Mouse (Mus musculus) embryonic facial prominence, embryonic 11.5 days (tissue): ENCODE measurements at regions not wholly inside any gene's neighbourhood (a gene's known extent, or its start where the extent isn't known, plus 50 kb on each side); places are given as distances from the start of the nearest gene placed in this dataset.

Experiments
- ATAC-seq: fragments of 200-750 bp; cut with Nextera tagmentation; replicated peaks from 2 replicates; pipeline ENCODE4 v1.8.0; 2017; ENCODE audit warnings: low read depth; ENCODE audit not compliant: insufficient number of reproducible peaks, low FRiP score, low TSS enrichment
- DNase-seq: peaks from one replicate; pipeline ENCODE4 v3.0.0-alpha.2; 2015; ENCODE audit warnings: low spot score
- H3K27ac ChIP-seq: fragments of 300-500 bp; sonication (generic); replicated peaks from 2 replicates; pipeline ENCODE4 v1.5.1; 2014; ENCODE audit warnings: mild to moderate bottlenecking, low read depth, low read length, control low read depth
- H3K27me3 ChIP-seq: fragments of 300-500 bp; sonication (generic); 2 replicates; pipeline ENCODE4 v1.6.1; 2014; ENCODE audit warnings: mild to moderate bottlenecking, low read length, moderate library complexity, mixed read lengths; ENCODE audit not compliant: control insufficient read depth, insufficient read depth
- H3K36me3 ChIP-seq: fragments of 300-500 bp; sonication (generic); replicated peaks from 2 replicates; pipeline ENCODE4 v1.6.1; 2014; ENCODE audit warnings: low read depth, mild to moderate bottlenecking, low read length, moderate library complexity, mixed read lengths; ENCODE audit not compliant: control insufficient read depth, insufficient read depth
- H3K4me1 ChIP-seq: fragments of 300-500 bp; sonication (generic); 2 replicates; pipeline ENCODE4 v1.6.1; 2014; ENCODE audit warnings: low read length, mixed read lengths; ENCODE audit not compliant: control insufficient read depth, insufficient read depth
- H3K4me2 ChIP-seq: fragments of 300-500 bp; sonication (generic); 2 replicates; pipeline ENCODE4 v1.6.1; 2014; ENCODE audit warnings: low read depth, mild to moderate bottlenecking, control low read depth, low read length, moderate library complexity
- H3K4me3 ChIP-seq: fragments of 300-500 bp; sonication (generic); 2 replicates; pipeline ENCODE4 v1.5.1; 2014; ENCODE audit warnings: low read depth, low read length, control low read depth
- H3K9ac ChIP-seq: fragments of 300-500 bp; sonication (generic); replicated peaks from 2 replicates; pipeline ENCODE4 v1.6.1; 2014; ENCODE audit warnings: mild to moderate bottlenecking, control low read depth, low read length
- H3K9me3 ChIP-seq: fragments of 300-500 bp; sonication (generic); replicated peaks from 2 replicates; pipeline ENCODE4 v1.6.1; 2016; ENCODE audit warnings: mild to moderate bottlenecking, low read length, inconsistent platforms, mixed read lengths; ENCODE audit not compliant: control insufficient read depth
- WGBS: fragments of 180-500 bp; shearing (Covaris S2); extraction: QIAGEN DNeasy Blood & Tissue Kit; methylation state at CpG from one replicate; pipeline ENCODE4 v1.1.7; 2014; 5-methylcytosine and 5-hydroxymethylcytosine counted together

DNA sequence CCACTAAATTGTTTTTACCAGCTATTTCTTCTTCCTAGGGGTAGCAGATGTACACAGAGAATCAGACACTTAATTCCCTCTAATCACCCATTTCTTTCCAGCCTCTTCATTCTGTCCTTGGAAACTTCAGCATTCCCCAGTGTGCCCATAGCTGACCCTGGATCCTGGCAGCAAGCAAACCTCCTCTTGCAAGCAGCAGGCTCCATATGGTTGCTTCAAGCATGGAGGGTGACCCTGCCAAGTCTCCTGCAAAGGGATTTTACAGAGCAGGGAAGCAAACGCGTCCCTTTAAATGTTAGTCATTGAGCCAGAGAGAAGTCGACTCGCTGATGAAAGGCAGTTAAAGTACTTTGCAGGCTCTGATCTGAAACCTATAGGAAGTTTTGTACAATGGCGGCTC lies 187.9 kb downstream of the Pou4f1 start:
- Histone ChIP-seq H3K27ac (no peak overlapping the region), H3K9me3 (no peaks in the 10 kb centered on the region), H3K4me1 (no peaks in the 10 kb centered on the region), H3K4me3 (no peak overlapping the region), H3K4me2 (no peak overlapping the region), H3K27me3 (no peaks in the 10 kb centered on the region), H3K36me3 (no peaks in the 10 kb centered on the region), H3K9ac (no peak overlapping the region)
- 79% methylated on average over 5 of the region's 5 CpGs for WGBS
- DNase-seq (no peak), ATAC-seq (no peak)

DNA sequence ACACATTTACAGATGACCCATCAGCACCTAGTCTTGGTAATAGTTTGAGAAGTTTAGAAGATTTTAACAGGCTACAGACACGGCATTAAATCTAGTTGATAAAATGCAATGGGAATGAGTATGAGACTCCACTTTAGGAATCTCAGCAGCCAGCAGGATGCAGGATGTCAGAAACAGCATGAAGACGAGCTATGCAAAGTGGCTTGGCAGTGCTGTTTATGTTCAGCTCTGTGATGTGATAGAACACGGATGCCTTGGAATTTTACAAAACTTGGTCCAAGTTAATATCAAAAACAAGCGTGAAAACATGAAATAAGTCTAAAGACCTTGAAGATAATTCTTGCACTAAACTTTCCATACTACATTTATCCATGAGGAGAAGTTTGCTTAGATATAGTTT lies 193.0 kb downstream of the Pou4f1 start:
- Histone ChIP-seq H3K4me2 (no peak overlapping the region), H3K4me1 (no peaks in the 10 kb centered on the region), H3K27ac (no peak overlapping the region), H3K27me3 (no peaks in the 10 kb centered on the region), H3K9ac (no peak overlapping the region), H3K4me3 (no peak overlapping the region), H3K9me3 (no peaks in the 10 kb centered on the region), H3K36me3 (no peaks in the 10 kb centered on the region)
- ATAC-seq (no peak), DNase-seq (no peak)
- WGBS, result 78% methylated on average over 4 of the region's 4 CpGs

DNA sequence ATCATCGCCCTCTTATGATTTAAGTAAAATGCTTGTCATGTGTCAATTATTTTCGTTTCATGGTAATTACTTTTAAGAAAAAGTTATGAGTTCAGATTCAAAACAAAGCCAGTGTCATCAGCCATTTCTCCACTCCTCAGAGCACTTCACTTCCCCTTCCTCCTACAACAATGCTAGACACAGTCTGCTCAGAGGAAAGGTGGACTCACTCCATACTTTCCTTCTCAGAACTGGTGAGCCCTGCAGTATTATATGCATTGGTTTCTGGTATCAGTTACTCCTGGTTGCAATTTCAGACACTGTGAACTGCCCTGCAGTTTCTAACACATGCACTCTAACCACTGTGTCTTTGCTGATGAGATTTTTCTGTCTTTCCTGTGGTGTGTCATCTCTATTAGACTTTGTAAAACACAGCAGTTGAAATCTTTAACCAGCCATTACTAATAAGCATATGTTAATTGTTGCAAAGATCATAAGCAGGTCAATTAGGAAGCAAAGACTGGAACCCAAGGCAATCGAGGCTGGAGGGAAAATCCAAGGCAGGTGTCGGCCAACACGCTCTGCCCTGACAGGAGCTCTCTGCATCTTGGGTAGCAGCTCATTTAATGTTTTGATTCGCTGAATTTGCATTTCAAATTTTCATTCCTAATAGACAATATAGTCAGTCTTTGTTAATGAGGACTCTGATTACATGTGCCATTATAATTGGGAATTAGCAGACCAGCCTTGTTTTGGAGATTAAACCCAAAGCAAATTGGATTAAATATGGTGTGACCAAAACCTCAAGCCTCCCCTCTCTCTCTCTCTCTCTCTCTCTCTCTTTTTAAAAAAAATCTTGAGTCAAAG lies 202.7 kb downstream of the Pou4f1 start:
- ATAC-seq, result no peak
- H3K27ac ChIP-seq, result no peak overlapping the region
- H3K4me1 ChIP-seq, result no peaks in the 10 kb centered on the region
- no peaks in the 10 kb centered on the region for H3K36me3 ChIP-seq
- no peak for DNase-seq
- no peak overlapping the region for H3K9ac ChIP-seq
- 75% methylated on average over 6 of the region's 6 CpGs for WGBS
- H3K4me3 ChIP-seq, result no peak overlapping the region
- H3K27me3 ChIP-seq, result no peaks in the 10 kb centered on the region
- no peaks in the 10 kb centered on the region for H3K9me3 ChIP-seq
- no peak overlapping the region for H3K4me2 ChIP-seq

DNA sequence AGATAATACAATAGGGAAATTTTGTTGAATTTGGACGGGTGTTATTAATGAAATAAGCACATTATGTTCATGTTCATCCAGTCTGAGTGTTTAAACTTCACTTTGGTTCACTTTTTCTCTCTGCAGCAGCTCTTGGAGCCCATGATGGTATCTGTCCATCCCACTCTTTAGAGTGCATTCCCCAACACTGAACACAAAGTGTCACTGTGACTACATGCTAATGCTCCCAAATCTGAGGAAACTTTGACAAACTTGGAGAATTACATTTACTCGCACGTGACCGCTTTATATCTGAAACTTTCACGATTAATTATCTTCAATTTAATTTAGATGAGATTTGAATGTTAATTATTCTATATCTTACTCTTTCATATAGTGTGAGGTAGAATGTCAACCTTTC lies 250.8 kb downstream of the Pou4f1 start:
- 80% methylated on average over 5 of the region's 5 CpGs for WGBS
- no peaks in the 10 kb centered on the region for H3K9me3 ChIP-seq
- no peak for ATAC-seq

DNA sequence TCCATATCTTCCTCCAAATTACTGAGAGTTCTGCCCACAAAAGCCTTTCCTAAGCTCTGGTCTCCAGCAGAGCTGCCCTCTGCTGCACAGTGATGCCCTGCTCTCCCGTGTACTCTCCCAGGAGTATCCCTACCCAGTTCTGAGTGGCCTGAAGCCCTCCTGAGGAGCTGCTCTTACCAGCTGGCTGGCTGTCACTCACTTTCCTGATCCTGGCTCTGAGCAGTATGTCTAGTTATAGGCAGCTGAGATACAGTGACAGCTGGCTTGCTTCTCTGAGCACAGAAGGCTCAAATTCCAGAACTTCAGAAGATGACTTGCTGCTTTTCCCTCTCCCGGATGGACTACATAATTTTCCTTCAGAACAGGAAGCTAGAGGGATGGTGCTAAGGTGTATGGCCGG lies 257.1 kb downstream of the Pou4f1 start:
- Histone ChIP-seq H3K9me3 (no peaks in the 10 kb centered on the region), H3K4me2 (no peak overlapping the region), H3K9ac (no peak overlapping the region), H3K4me1 (no peaks in the 10 kb centered on the region), H3K27me3 (no peaks in the 10 kb centered on the region), H3K36me3 (no peaks in the 10 kb centered on the region), H3K4me3 (no peak overlapping the region), H3K27ac (no peak overlapping the region)
- DNase-seq (no peak), ATAC-seq (peak; percentile 80; the same call in 1 of the 2 replicates)
- WGBS, result 49% methylated on average over 3 of the region's 3 CpGs

More for the DNA sequence above, 250.8 kb downstream of the Pou4f1 start:
- H3K27me3 ChIP-seq, result no peaks in the 10 kb centered on the region
- H3K4me2 ChIP-seq, result no peak overlapping the region
- H3K4me3 ChIP-seq, result no peak overlapping the region
- H3K36me3 ChIP-seq, result no peaks in the 10 kb centered on the region
- no peaks in the 10 kb centered on the region for H3K4me1 ChIP-seq
- H3K27ac ChIP-seq, result no peak overlapping the region
- H3K9ac ChIP-seq, result no peak overlapping the region
- no peak for DNase-seq

DNA sequence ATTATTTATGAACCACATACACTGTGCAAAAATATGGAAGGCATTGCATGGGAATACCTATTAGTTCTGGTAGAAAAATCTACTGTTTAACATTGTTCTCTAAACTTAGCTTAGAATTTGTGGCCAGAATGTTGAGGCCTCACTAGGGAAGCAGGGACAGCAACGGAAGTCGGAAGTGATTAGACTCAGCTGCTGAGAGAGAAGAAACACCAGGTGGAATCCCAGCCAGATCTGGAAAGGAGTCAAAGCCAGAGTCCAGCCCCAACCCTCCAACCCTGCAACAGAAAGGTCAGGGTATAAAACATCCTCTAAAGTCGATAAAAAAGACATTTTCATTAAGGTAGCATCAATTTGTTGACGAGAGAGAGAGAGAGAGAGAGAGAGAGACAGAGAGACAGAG lies 258.9 kb downstream of the Pou4f1 start:
- Histone ChIP-seq H3K4me3 (no peak overlapping the region), H3K4me2 (no peak overlapping the region), H3K36me3 (no peaks in the 10 kb centered on the region), H3K9ac (no peak overlapping the region), H3K27me3 (no peaks in the 10 kb centered on the region), H3K27ac (no peak overlapping the region), H3K9me3 (no peaks in the 10 kb centered on the region), H3K4me1 (no peaks in the 10 kb centered on the region)
- DNase-seq (no peak), ATAC-seq (no peak)
- WGBS, result 72% methylated on average over 4 of the region's 4 CpGs

DNA sequence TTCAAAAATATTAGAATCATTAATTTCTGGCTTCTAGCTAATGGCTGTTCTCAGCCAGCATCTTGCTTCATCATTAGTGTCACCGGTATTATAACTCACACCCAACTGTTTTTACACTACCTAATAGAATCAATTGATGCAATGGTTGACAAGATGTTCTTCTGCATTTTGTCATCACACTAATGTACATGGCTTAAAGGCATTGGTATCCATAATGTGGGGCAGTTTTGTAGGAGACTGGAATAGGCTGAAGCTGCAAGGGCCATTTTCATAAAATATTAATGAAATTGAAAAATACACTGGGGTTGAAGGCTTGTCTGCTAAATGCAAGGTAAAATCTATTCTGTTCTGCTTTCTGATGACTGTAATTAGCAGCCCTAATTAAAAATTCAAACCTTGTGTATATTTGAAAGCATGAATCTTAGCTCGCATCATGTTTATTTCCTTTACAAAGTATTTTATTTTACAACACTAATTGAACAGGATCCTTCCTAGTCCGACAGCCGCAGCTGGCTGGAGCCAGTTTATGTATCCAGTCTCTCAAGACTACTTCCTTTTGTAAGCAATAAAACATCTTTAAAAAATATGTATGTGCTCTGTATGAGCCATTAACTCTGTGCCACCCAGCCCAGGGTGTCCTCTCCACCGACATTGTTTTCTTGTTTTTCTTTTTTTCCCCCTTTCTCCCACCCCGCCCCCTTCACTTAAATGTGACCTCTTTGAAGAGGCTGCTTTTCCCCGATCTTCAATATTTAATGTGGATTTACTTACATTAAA lies 259.6 kb downstream of the Pou4f1 start:
- no peaks in the 10 kb centered on the region for H3K9me3 ChIP-seq
- 75% methylated on average over 7 of the region's 7 CpGs for WGBS
- H3K4me2 ChIP-seq, result no peak overlapping the region
- ATAC-seq (no peak), DNase-seq (no peak)
- H3K27me3 ChIP-seq, result no peaks in the 10 kb centered on the region
- no peaks in the 10 kb centered on the region for H3K4me1 ChIP-seq
- no peak overlapping the region for H3K4me3 ChIP-seq
- no peaks in the 10 kb centered on the region for H3K36me3 ChIP-seq
- no peak overlapping the region for H3K9ac ChIP-seq
- no peak overlapping the region for H3K27ac ChIP-seq

DNA sequence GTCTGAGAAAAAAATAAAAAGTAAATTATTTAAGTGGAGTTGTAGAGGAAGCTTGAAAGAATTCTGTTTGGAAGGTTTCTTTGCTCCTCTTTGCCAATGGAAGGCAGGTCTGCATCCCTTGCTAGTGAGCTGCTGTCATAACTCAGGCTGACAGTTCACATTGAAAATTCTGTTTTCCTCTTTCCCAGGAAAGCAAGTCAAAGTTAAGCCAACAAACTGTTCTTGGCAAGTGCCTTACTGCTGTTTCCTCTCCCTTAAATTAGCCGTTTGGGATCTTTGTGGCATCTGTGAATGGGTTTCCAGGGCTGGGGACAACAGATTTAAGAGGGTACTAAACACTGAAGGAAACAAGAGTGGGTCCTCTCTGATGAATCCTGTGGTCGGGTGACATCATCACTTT lies 261.2 kb downstream of the Pou4f1 start:
- Histone ChIP-seq H3K4me1 (no peaks in the 10 kb centered on the region), H3K27ac (no peak overlapping the region), H3K4me2 (no peak overlapping the region), H3K9ac (no peak overlapping the region), H3K36me3 (no peaks in the 10 kb centered on the region), H3K4me3 (no peak overlapping the region), H3K27me3 (no peaks in the 10 kb centered on the region), H3K9me3 (no peaks in the 10 kb centered on the region)
- ATAC-seq (no peak), DNase-seq (no peak)
- 67% methylated on average over 2 of the region's 2 CpGs for WGBS
